In genomic region chr1:192311851-192312438, GRCm38 (mm10) we compare ENCODE assay signal across 19 mouse cellular contexts.
DNase-seq lines count a peak whose midpoint lies in the region; ATAC-seq and TF ChIP-seq lines count a peak whose summit lies in the region.
"Had no signal": no experiment of that assay in that cellular context is flagged by ENCODE, and none has a peak within 500 bp of the region (broad histone marks: within the 10 kb centered on the region; RNA-seq: fewer than 3 reads in every experiment).

No protein-coding gene starts in this region.

- H3K36me3 ChIP-seq in hindbrain, embryonic 16.5 days (ENCODE audit: control insufficient read depth, insufficient read depth, low read length), result no peaks in the 10 kb centered on the region
- H3K36me3 ChIP-seq in hindbrain, embryonic 14.5 days (replicated peaks; ENCODE audit: control insufficient read depth, insufficient read depth), result no peaks in the 10 kb centered on the region
- H3K36me3 ChIP-seq in testis, adult 2 months (ENCODE audit: control insufficient read depth, insufficient read depth, low read length), result no peaks in the 10 kb centered on the region
- H3K36me3 ChIP-seq in liver, embryonic 14.5 days (replicated peaks; ENCODE audit: control insufficient read depth, insufficient read depth, low read depth), result no peaks in the 10 kb centered on the region
- H3K36me3 ChIP-seq: hindbrain, embryonic 15.5 days; limb, embryonic 15.5 days; neural tube, embryonic 15.5 days; stomach, embryonic 15.5 days had no signal

- no peak; the same call in 1 of the 2 replicates for TF ChIP-seq POLR2A in testis, adult 2 months (IDR thresholded peaks at IDR 0.05; ENCODE audit: control insufficient read depth, low read depth, low read length)

- no peak overlapping the region for H3K27ac ChIP-seq in hindbrain, embryonic 16.5 days (ENCODE audit: low read depth, low read length)
- no peak overlapping the region for H3K27ac ChIP-seq in hindbrain, embryonic 14.5 days
- H3K27ac ChIP-seq in testis, adult 2 months (ENCODE audit: control insufficient read depth, insufficient read depth, low read depth, low read length), result no peak overlapping the region; the same call in 1 of the 2 replicates
- H3K27ac ChIP-seq in liver, embryonic 14.5 days, result no peak overlapping the region
- H3K27ac ChIP-seq: hindbrain, embryonic 15.5 days; limb, embryonic 15.5 days; neural tube, embryonic 15.5 days; stomach, embryonic 15.5 days had no signal

- H3K9ac ChIP-seq in hindbrain, embryonic 16.5 days (ENCODE audit: low read depth, low read length), result no peak overlapping the region
- no peak overlapping the region for H3K9ac ChIP-seq in hindbrain, embryonic 14.5 days
- no peak overlapping the region for H3K9ac ChIP-seq in liver, embryonic 14.5 days (replicated peaks)
- H3K9ac ChIP-seq: hindbrain, embryonic 15.5 days; limb, embryonic 15.5 days; neural tube, embryonic 15.5 days; stomach, embryonic 15.5 days had no signal

- no peak overlapping the region for H3K4me2 ChIP-seq in hindbrain, embryonic 16.5 days (ENCODE audit: low read length)
- no peak overlapping the region for H3K4me2 ChIP-seq in hindbrain, embryonic 14.5 days (replicated peaks)
- no peak overlapping the region for H3K4me2 ChIP-seq in liver, embryonic 14.5 days (ENCODE audit: low read depth)
- H3K4me2 ChIP-seq: hindbrain, embryonic 15.5 days; limb, embryonic 15.5 days; neural tube, embryonic 15.5 days; stomach, embryonic 15.5 days had no signal

- TF ChIP-seq EP300 in liver, embryonic 14.5 days (IDR thresholded peaks at IDR 0.05; ENCODE audit: low read depth), result no peak

- peaks cover 9% of the 10 kb centered on the region; the same call in 1 of the 2 replicates for H3K4me1 ChIP-seq in hindbrain, embryonic 16.5 days (ENCODE audit: control insufficient read depth, insufficient read depth, low read depth, low read length)
- 0 out of 2 replicates have a peak, but pooled peaks cover 9% of the 10 kb centered on the region for H3K4me1 ChIP-seq in hindbrain, embryonic 14.5 days (replicated peaks; ENCODE audit: control insufficient read depth, insufficient read depth, low read length)
- H3K4me1 ChIP-seq in testis, adult 2 months (ENCODE audit: control insufficient read depth, insufficient read depth, low read length), result peaks cover 6% of the 10 kb centered on the region
- H3K4me1 ChIP-seq in liver, embryonic 14.5 days (replicated peaks; ENCODE audit: control insufficient read depth in 2 of 2, insufficient read depth in 2 of 2, low read length in 1 of 2), result peaks cover 0 to 17% of the 10 kb centered on the region in 2 experiments; a peak in 3 of 4 replicates

- no peak overlapping the region for H3K4me3 ChIP-seq in hindbrain, embryonic 16.5 days (ENCODE audit: low read length)
- no peak overlapping the region for H3K4me3 ChIP-seq in hindbrain, embryonic 14.5 days (replicated peaks; ENCODE audit: low read length)
- peak overlapping the region; percentile 65 for H3K4me3 ChIP-seq in testis, adult 2 months (ENCODE audit: control insufficient read depth, low read depth, low read length)
- H3K4me3 ChIP-seq in liver, embryonic 14.5 days (ENCODE audit: insufficient read depth in 1 of 2, low read depth in 2 of 2, low read length in 2 of 2), result no peak overlapping the region
- H3K4me3 ChIP-seq: hindbrain, embryonic 15.5 days; limb, embryonic 15.5 days; neural tube, embryonic 15.5 days; stomach, embryonic 15.5 days had no signal

- no peaks in the 10 kb centered on the region for H3K9me3 ChIP-seq in hindbrain, embryonic 16.5 days (ENCODE audit: control insufficient read depth, low read length)
- H3K9me3 ChIP-seq in hindbrain, embryonic 14.5 days (ENCODE audit: control insufficient read depth, low read length), result no peaks in the 10 kb centered on the region
- H3K9me3 ChIP-seq in liver, embryonic 14.5 days (ENCODE audit: control insufficient read depth, low read length), result no peaks in the 10 kb centered on the region
- H3K9me3 ChIP-seq: hindbrain, embryonic 15.5 days; limb, embryonic 15.5 days; stomach, embryonic 15.5 days had no signal

- TF ChIP-seq CTCF in testis, adult 2 months (IDR thresholded peaks at IDR 0.05; ENCODE audit: control insufficient read depth, insufficient read depth, insufficient replicate concordance, low read depth, low read length), result no peak
- no peak for TF ChIP-seq CTCF in liver, embryonic 14.5 days (IDR thresholded peaks at IDR 0.05; ENCODE audit: low read depth)

- WGBS in hindbrain, embryonic 16.5 days, result 78% methylated on average over 6 of the region's 6 CpGs
- 79% methylated on average over 6 of the region's 6 CpGs for WGBS in hindbrain, embryonic 14.5 days
- WGBS in liver, embryonic 14.5 days (ENCODE audit: insufficient replicate concordance), result 32% methylated on average over 6 of the region's 6 CpGs

- no peak for DNase-seq in hindbrain, embryonic 14.5 days (ENCODE audit: low spot score)
- DNase-seq in testis, postnatal 10 days (ENCODE audit: low spot score), result no peak
- no peak for DNase-seq in liver, embryonic 14.5 days (ENCODE audit: low read depth in 3 of 3, low spot score in 3 of 3)
- no peak for DNase-seq in cerebellum, adult 9-10 months
- no peak for DNase-seq in ovary, postnatal 10 days (ENCODE audit: low spot score)
- DNase-seq in heart, postnatal 10 days, result no peak
- DNase-seq: adrenal gland, adult 8-10 months; cerebellum, postnatal 10 days; embryo, embryonic 11 days; heart, adult 18-20 months; lung, postnatal 36 days; thymus, postnatal 25 days had no signal

- 0 out of 2 replicates have a peak, but pooled peaks have one; percentile 9 for ATAC-seq in hindbrain, embryonic 16.5 days
- no peak for ATAC-seq in hindbrain, embryonic 14.5 days (ENCODE audit: low FRiP score)
- ATAC-seq in liver, embryonic 14.5 days (ENCODE audit: insufficient read depth), result peak; percentile 44; the same call in 1 of the 2 replicates
- ATAC-seq: forebrain, embryonic 14.5 days had no signal

- intact Hi-C loops in heart, postnatal 10 days (cut with DNase I), result no loop called here

- H3K27me3 ChIP-seq in hindbrain, embryonic 16.5 days (replicated peaks; ENCODE audit: control insufficient read depth, insufficient read depth, low read length), result no peaks in the 10 kb centered on the region
- no peaks in the 10 kb centered on the region for H3K27me3 ChIP-seq in hindbrain, embryonic 14.5 days (ENCODE audit: control insufficient read depth, insufficient read depth, low read length)
- H3K27me3 ChIP-seq in testis, adult 2 months (ENCODE audit: control insufficient read depth, insufficient read depth, low read length), result no peaks in the 10 kb centered on the region
- H3K27me3 ChIP-seq in liver, embryonic 14.5 days (ENCODE audit: control insufficient read depth, insufficient read depth, low read length), result no peaks in the 10 kb centered on the region
- H3K27me3 ChIP-seq: hindbrain, embryonic 15.5 days; limb, embryonic 15.5 days; neural tube, embryonic 15.5 days; stomach, embryonic 15.5 days had no signal
